Mouse (Mus musculus) layer of hippocampus, postnatal 10 days (tissue): ENCODE measurements around the gene Lmod3. TPM values are rescaled to one million over a fixed set of nuclear protein-coding genes. Genes with fewer than 3 reads are reported as not detected.

Source experiments
- DNase-seq, 2 experiments: peaks; one replicate each; pipeline ENCODE4 v3.0.0; 2021; ENCODE audit warnings: low spot score in 2 of 2
- long read RNA-seq: library from polyadenylated mRNA; stranded (forward); transcript quantifications from one replicate; pipeline ENCODE4 v2.0.0, GENCODE M21; 2023
- total RNA-seq, 2 experiments: library from RNA; stranded (reverse); gene quantifications; 2 replicates each; pipeline ENCODE4 v1.2.3; 2021

Lmod3 gene
- total RNA-seq: under 1 TPM in 1 of 2 experiments, not detected in 1; 0.16 TPM
- long read RNA-seq: 0 reads

- DNase-seq: no peak
These were observed at the start of gene Lmod3 for GRCm38 (mm10) chr6:97252711-97253221. Lmod3 (minus strand) TSS chr6:97252759.

DNA sequence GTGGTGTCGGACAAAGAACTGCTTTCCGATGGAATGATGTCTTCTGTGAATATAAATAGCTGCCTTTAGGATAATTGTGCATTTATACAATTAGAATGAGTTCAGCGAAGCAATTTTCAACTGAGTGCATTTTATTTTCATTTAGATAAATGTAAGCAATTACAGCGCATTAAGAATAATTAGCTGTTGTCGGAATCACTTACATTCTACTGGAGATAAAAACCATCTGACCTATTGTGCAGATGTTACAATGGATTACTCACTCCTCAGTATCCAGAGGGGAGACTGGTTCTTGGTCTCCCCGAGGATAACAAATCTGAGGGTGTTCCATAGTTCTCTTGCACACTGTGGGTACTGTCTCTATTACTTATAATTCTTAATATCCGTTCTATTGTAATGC, 49.7 kb upstream of the Lmod3 start:
- no peak for DNase-seq

DNA sequence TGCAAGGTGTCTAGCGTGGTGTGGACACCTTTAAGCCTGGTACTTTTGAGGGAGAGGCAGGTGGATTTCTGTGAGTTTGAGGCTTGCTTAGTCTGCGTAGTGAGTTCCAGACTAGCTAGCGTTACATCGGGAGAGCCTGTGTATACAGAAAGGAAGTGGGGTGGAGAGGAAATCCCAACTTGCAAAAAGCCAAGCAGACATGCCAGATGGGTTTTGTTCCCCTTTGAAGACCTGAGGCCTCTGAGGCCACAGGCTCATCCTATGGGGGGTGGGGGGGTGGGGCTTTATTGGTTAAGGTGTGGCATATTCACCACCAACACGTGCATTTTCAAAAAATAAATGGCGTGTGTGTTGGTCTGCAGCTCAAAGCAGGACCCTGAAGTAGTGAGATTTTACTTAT, 48.1 kb upstream of the Lmod3 start:
- DNase-seq: no peak

DNA sequence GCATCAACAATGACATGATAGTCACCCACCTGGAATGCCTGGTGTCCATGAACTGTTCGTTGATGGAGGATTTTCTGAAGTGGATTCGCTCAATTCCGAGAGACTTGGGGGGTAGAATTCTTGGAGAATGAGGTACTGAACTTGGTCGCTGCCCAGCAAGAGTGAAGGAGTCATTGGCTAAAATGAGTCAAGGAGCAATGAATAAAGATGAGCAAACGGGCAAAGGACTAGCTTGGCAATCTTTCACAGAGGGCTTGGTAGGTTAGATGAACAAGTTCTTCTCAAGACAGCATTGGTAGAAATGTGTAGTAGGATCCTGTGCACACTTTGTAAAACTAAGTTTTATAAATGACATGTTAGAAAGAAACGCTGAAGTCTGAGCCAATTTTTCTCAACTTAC, 47.6 kb upstream of the Lmod3 start:
- no peak for DNase-seq

- DNase-seq: no peak
These were observed 44.6 kb upstream of the Lmod3 start for GRCm38 (mm10) chr6:97297151-97297550.

DNA sequence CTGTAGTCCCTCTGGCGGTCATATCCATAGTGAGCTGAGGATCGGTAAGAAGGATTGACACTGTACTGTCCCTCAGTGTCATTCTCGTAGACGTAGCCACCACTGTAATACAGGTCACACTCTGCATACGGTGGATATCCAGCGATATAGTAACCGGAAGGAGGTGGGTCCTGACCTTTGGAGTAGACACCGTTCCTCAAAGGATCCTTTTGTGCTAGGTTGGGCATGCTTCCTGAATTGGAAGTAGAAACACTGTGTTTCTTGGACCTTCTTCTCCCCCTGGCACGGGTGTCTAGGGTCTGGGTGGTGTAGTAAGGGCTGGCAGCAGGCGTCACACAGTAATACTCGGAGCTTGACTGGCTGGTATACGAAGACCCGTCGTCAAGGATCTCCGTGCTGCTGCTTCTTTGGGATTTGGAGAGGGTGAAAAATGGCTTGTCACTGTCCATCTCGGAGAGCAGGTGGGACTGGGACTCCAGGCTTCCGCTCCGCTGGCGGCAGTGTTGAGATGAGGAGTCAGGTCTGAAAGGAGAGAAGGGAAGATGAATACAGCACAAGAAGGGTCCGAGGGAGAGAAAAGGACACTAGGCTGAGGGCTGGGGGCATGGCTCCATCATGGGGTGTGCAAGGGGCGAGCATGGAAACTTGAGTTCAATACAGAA, 43.4 kb upstream of the Lmod3 start:
- no peak for DNase-seq

DNA sequence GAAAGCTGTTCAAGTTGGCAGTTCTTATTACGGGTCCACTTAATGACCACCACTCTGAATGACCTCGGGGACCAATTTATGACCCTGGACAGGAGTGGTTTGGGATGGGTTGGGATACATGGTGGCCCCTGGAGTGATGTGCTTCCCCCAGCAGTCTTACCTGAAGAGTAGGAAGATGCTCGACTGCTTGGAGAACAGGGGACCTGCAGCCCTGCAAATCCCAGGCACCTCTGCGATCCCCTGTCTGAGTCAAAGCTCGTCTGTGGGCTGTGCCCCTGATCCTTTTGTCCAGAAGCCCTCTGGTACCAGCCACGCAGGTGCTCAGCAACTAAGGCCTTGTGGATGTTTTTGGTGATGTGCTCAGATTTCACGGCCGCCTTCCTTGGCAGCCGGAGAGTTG, 42.9 kb upstream of the Lmod3 start:
- no peak for DNase-seq

GRCm38 (mm10) chr6:97293667-97294569, 41.4 kb upstream of the Lmod3 start:
- no peak for DNase-seq

GRCm38 (mm10) chr6:97292894-97293293, 40.3 kb upstream of the Lmod3 start:
- no peak for DNase-seq

- DNase-seq: no peak
These were observed 39.5 kb upstream of the Lmod3 start for GRCm38 (mm10) chr6:97292096-97292495.

- DNase-seq: no peak
These were observed 38.8 kb upstream of the Lmod3 start for GRCm38 (mm10) chr6:97291159-97291908.

DNA sequence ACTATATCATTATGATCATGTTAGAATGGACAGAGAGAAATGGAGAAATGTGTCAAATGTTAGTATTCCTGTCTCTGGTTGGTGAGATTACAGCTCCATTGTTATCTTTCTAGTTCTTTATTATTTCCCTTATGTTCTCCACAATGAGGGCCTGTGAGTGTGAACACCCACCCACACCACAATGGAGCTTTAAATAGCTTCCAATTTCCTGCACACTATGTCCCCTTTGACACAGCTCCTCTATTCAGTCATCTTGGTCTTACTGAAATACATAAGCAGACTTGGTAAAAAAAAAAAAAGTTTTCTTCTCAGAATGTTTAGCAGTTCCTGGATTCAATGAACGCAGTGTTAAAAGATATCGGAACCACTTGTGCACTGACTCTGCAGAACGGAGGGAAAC, 38.1 kb upstream of the Lmod3 start:
- DNase-seq: no peak

DNA sequence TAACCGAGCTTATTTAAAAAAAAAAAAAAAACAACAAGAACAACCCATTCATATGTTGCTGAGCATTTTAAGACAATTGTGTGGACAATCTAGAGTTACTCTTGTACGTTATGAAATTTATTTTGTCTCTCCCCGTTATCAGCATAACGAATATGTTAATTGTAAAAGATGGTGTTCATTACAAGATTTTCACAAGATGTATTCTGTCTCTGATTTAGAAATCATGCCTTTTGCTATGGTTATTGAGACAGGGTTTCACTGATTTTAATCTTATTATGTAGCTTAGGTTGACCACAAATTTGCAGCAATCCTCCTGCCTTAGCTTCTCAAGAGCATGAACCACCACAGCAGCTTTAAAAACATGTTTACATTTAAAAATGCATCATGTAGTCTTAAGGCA, 37.3 kb upstream of the Lmod3 start:
- no peak for DNase-seq

GRCm38 (mm10) chr6:97289316-97289820, 36.8 kb upstream of the Lmod3 start:
- DNase-seq: no peak

GRCm38 (mm10) chr6:97288047-97288855, 35.7 kb upstream of the Lmod3 start:
- DNase-seq: no peak

DNA sequence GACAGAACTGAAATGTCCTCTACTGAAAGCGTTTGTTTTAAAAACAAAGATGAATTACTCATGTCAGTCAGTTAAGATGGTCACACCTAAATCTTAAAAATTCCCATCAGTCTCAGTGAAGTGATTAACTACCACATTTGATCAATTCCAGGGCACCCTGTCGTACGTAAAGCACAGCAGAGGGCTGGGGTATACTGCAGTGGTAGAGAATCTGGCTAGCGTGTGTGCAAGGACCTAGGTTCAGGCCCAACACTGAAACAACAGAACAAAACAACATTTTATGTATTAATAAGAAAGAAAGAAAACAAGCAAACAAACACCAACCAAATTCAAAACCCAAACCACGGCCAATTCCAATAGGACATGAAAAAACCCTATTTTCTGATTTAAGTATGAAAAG, 33.8 kb upstream of the Lmod3 start:
- no peak for DNase-seq

DNA sequence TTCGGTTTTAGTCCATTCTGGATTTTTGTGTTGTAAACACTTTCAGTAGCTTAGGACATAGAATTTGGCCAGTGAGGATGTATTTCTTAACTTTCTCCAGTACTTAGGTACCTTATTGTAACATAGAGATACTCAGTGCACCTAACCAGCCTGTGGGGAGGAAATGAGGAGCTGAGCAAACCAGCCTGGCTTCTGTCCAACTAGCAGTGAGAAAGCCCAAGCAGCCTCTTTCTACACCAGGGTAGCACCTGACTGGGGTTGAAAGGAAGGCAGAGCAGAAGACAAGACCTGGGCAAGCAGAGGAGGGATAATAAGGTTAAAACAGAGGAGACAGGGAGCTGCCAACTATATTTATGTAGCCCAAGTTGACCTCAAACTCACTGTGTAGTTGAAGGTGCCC, 31.1 kb upstream of the Lmod3 start:
- no peak for DNase-seq

DNA sequence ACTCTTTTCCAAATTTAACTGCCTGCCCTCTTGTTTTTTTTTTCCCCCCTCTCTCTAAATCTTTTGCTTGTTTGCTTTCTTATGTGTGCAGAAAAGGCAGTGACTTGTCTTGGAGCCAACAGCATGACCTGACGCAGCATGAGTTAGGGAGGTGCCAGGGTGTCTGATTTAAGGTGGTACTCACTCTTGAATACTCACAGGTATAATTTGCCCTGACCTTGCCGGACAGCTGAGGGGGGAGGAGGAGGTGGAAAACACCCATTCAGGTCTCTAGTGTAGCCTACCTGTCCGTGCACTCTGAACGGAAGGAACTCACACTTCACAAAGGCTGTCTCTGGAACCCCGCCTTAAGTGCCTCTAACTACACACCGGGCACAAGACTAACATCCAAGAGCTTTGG, 26.3 kb upstream of the Lmod3 start:
- DNase-seq: no peak

DNA sequence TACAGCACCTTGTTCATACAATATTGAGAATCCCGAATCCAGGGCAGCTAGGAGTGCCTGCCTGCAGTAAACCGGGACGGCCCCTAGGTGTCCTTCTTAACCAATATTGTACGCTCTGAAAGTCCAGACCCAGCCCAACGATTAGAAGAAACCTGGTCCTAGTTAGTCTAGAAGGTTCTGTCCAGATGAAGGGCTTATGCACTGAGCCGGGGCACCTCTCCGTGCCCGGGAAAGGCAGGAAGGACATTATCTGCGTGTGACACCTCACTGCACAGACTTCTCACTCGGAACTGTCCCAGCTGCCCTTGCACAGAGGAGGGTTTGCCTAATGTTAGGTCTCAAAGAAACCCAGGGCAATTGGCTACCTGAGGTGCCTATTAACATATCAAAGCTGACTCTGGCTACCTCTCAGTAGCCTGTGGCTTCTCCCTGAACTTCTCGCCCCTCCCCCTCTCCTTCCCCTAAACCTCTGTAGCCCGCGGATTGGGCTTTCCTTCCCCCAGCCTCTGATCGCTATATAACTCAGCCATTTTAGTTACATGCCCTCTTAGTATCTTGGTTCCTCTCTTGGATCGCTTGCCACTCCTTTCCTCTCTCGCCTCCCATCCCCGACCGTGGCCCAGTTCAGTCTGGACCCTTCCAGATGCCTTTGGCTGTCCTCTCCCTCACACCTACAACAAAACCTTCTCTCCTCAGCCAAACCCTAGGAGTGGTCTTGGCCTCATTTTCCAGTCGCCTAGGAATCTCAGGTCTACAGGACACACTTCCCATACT, 25.6 kb upstream of the Lmod3 start:
- DNase-seq: peak; percentile 78 to 85
